Mouse (Mus musculus): ENCODE data around the gene Stat2.
"Not testable (repeated sequence)": the region's sequence is repeated elsewhere in the genome, so short reads cannot be mapped to it uniquely, and the experiment has no call there.

Gene Stat2

GRCm38 (mm10) chr10:128258953-128259352 lies 11.4 kb upstream of the Stat2 start:
- in situ Hi-C loops (cut with MboI, MseI): no loop called here

DNA sequence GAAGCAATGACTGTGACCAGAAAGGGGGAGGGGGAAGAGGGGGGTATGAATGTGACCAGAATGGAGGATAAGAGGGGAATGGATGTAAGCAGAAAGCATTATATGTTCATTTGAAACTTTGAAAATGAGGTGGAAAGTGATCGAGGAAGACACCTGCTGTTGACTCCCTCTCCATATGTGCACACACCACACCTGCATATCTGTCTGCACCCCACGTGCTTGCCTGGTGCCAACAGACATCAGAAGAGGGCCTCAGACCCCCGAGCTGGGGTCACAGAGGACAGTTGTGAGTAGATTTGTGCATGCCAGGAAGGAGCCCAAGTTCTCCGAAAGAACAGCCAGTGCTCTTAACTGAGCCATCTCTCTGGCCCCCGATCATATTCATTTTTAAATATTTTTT lies 10.4 kb upstream of the Stat2 start:
- in situ Hi-C loops (cut with MboI, MseI): no loop called here

DNA sequence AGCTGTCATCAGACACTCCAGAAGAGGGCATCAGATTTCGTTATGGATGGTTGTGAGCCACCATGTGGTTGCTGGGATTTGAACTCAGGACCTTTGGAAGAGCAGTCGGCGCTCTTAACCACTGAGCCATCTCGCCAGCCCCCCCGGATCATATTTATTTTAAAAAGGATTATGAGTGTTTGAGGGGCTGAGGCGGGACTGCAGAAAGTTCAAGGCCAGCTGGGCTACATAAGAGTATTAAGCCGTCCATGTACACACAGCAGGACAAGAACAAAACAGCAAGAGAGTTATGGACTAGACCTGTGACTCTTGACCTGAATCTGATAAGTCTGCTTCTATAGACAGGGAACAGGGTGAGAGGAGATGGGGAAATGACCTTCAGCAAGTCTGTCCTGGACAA lies 10.0 kb upstream of the Stat2 start:
- in situ Hi-C loops (cut with MboI, MseI): not testable (repeated sequence)

DNA sequence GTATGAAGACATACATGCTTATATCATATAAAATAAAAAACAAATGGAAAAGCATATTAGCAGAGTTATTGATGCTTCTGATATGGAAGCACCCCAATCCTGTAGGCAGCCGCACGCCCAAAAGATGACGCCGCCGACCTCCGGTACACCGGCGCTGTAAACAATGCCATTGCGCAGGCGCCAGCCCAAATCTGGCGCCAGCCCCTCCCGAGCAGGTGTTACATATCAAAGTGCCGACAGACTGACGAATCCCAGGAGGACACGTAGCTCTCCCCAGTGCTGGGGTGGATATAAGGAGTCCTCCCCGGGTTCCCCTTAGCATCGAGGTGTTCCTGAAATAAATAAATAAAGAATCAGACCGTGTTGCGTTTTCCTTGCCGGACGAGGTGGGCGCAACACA lies 8.1 kb upstream of the Stat2 start:
- in situ Hi-C loops (cut with MboI, MseI): no loop called here

- in situ Hi-C loops (cut with MboI, MseI): no loop called here
Measured at GRCm38 (mm10) chr10:128263393-128264310, 6.7 kb upstream of the Stat2 start.

DNA sequence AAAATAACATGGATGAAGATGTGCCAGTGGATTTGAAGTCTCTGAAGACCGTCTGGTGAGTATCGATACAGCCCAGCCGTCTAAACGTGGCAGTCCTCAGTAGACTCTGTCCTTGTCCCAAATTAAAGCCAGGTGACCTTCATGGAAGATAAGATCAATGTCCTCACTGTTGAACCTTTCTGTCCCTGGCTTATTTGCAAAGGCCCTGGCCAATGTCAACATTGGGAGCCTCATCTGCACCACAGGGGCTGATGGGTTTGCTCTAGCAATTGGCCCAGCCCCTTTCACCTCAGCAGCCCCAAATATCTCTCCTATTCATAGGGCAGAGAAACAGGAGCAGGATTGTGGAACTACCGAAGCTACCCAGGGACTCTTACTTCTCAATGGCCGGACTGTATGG lies 2.0 kb upstream of the Stat2 start, which contains the start of gene Apof:
Gene Apof, plus strand, starts transcription at position 301 of the 400 bp plus-strand sequence.
- in situ Hi-C loops (cut with MboI, MseI): no loop called here

GRCm38 (mm10) chr10:128269206-128269910 lies 1.0 kb upstream of the Stat2 start:
- in situ Hi-C loops (cut with MboI, MseI): no loop called here

- in situ Hi-C loops (cut with MboI, MseI): no loop called here
Measured at GRCm38 (mm10) chr10:128270866-128271265, 507 bp downstream of the Stat2 start.

GRCm38 (mm10) chr10:128271883-128272282 lies 1.5 kb downstream of the Stat2 start:
- in situ Hi-C loops (cut with MboI, MseI): no loop called here

DNA sequence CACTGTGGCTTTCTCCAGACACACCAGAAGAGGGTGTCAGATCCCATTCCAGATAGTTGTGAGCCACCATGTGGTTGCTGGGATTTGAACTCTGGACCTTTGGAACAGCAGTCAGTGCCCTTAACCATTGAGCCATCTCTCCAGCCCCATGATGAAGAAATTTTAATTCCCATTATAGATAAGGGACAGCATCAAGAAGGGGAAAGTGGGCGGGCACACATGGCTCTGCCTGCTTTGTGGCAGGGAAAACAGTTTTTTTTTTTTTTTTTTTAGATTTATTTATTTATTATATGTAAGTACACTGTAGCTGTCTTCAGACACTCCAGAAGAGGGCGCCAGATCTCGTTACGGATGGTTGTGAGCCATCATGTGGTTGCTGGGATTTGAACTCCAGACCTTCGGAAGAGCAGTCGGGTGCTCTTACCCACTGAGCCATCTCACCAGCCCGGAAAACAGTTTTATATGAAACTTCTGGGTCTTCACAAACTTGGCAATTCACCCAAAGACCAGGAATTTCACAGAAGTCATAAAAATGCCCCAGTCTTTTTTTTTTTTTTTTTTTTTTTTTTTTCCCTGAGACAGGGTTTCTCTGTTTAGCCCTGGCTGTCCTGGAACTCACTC lies 2.6 kb downstream of the Stat2 start:
- in situ Hi-C loops (cut with MboI, MseI): not testable (repeated sequence)

GRCm38 (mm10) chr10:128275374-128275773 lies 5.0 kb downstream of the Stat2 start:
- in situ Hi-C loops (cut with MboI, MseI): loop anchor here (5.0 kb wide), 1 partner anchor 77 kb away; no protein-coding TSS in a partner anchor

- in situ Hi-C loops (cut with MboI, MseI): loop anchor here (5.0 kb wide), 1 partner anchor 74 kb away; no protein-coding TSS in a partner anchor
Measured at GRCm38 (mm10) chr10:128278158-128278557, 7.8 kb downstream of the Stat2 start.

DNA sequence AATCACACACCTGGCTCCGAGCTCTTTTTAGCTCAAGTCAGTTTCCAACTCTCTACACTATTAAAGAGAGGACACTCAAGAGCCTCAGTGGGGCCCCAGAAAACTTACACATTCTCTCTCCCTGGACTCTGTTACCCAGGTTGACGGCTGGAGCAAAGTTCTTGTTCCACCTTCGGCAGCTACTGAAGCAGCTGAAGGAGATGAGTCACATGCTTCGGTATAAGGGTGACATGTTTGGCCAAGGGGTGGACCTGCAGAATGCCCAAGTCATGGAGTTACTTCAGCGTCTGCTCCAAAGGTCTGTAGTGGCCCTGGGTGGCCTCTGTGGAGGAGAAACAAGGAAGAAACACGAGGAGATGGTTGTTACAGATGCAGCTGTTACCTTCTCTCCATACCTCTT lies 10.6 kb downstream of the Stat2 start:
- in situ Hi-C loops (cut with MboI, MseI): no loop called here

- in situ Hi-C loops (cut with MboI, MseI): no loop called here
Measured at GRCm38 (mm10) chr10:128281682-128282081, 11.3 kb downstream of the Stat2 start.

- in situ Hi-C loops (cut with MboI, MseI): no loop called here
Measured at GRCm38 (mm10) chr10:128282886-128283450, 12.6 kb downstream of the Stat2 start.

DNA sequence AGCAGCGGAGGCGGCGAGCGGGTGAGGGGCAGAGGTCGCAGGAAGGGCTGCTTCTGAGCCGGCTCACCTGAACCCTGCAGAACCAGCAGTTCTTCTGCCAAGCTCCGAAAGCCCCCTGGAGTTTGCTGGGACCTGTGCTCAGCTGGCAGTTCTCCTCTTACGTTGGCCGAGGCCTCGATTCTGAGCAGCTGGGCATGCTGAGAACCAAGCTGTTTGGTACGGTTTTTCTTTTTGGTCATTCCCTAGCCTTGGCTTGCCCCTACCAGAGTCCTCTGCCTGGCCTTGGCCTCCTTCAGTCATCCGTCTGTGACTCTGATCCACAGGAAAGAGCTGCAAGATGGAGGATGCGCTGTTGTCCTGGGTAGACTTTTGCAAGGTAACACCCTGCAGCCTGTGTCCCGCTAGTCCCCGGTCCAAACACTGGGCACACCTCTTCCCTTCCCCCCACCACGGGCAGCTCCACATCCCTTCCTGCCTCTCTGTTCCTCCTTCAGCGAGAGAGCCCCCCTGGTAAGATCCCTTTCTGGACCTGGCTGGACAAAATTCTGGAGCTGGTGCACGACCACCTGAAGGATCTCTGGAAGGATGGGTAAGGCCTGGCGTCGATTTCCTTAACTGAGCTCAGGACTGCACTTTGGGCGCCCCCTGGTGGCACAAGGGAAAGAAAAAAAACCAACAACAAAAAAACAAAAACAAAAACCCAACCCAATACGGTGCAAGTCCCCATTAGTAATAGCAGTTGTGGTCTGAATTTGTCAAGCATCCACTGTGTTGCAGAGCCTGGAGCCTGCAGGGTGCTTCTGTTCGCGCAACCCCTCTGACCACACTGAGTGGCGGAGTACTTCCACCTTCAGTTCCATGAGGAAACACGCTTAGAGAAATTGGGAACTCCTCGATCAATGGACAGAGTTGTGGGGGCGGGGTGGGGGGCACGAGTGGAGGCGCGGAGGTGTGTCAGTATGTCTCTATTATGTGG lies 13.5 kb downstream of the Stat2 start:
- in situ Hi-C loops (cut with MboI, MseI): no loop called here

- in situ Hi-C loops (cut with MboI, MseI): not testable (repeated sequence)
Measured at GRCm38 (mm10) chr10:128290594-128290993, 20.2 kb downstream of the Stat2 start.

DNA sequence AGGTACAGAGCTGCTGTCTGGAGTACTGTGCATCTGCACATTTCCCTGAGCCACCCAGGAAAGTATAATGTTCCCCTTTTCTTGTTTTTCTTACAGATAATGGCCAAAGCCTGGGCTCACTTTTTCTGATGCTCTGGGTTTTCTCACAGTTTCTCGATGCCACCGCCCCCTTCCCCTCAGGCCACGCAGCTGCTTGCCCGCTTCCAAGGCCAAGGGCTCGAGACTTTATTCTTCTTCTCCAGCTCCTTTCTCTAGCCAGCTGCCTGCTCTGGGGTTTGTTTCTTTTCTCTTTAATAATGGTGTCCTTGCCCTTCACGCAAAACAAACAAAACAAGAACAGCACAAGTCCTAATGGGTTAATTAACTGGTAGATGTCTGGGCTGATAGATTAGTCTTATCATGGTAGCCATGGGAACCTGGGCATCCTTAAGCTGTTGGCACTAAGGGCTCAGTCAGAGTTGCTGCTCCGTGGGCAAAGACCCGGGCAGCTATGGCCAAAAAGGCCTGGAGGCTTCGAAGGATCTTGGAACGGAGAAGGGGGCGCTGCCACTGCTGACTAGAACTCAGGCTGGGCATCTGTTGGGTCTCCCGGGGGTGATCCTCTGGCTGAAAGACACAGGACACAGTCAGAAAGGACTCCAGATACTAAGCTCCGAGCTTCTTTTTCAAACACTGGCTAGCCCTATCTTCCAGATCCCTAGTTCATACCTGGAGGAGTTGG lies 26.2 kb downstream of the Stat2 start:
- in situ Hi-C loops (cut with MboI, MseI): loop anchor here (5.0 kb wide), 1 partner anchor 1024 kb away; no protein-coding TSS in a partner anchor

- in situ Hi-C loops (cut with MboI, MseI): loop anchor here (5.0 kb wide), 1 partner anchor 1025 kb away; no protein-coding TSS in a partner anchor
Measured at GRCm38 (mm10) chr10:128297221-128297620, 26.9 kb downstream of the Stat2 start.

GRCm38 (mm10) chr10:128297622-128298021 lies 27.3 kb downstream of the Stat2 start:
- in situ Hi-C loops (cut with MboI, MseI): loop anchor here (5.0 kb wide), 1 partner anchor 1025 kb away; no protein-coding TSS in a partner anchor
